Mouse (Mus musculus): ENCODE data around the gene Tmem204.
"Not testable (repeated sequence)": the region's sequence is repeated elsewhere in the genome, so short reads cannot be mapped to it uniquely, and the experiment has no call there.

The Tmem204 gene

DNA sequence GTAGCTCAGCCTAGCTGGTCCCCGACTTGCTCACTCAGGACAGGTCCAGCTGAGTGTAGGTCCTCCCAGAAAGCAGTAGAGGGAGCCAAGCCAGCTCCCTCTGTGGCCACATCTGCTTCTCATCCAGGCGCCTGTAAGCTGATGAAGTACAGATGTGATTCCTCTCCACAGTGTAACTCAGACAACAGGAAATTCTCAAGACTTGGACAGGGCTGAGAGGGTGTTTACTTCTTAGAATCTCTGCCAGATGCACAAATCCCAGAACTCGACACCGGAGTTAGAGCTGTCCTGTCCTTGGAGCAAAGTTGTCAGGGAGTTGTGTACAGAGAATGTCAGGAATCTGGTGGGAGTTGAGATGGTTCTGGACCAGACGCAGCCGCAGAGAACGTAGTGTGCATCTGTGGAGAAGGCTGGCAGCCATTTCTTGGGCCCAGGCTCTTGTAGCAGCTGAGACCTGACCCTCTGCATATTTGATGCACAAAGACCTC lies at the start of gene Tmem204:
Gene Tmem204, minus strand, starts transcription at position 148 of the 488 bp plus-strand sequence.
- DNase-seq (ENCODE audit: low read depth): no peak

DNA sequence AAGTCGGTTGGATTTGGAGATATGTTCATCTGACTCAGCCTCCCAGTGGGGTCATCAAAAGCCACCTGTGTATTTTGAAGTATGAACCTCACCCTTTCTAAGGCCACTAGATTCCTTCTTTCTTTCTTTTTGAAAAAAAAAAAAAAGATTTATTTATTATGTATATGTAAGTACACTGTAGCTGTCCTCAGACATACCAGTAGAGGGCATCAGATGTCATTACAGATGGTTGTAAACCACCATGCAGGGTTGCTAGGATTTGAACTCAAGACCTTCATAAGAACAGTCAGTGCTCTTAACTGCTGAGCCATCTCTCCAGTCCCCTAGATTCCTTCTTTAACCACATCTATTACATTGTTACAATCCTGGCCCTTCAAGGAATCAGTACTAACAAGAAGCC lies 46.7 kb upstream of the Tmem204 start:
- peak; percentile 54 for DNase-seq (ENCODE audit: low read depth)

GRCm38 (mm10) chr17:25127681-25128080 lies 44.3 kb upstream of the Tmem204 start:
- DNase-seq (ENCODE audit: low read depth): no peak

DNA sequence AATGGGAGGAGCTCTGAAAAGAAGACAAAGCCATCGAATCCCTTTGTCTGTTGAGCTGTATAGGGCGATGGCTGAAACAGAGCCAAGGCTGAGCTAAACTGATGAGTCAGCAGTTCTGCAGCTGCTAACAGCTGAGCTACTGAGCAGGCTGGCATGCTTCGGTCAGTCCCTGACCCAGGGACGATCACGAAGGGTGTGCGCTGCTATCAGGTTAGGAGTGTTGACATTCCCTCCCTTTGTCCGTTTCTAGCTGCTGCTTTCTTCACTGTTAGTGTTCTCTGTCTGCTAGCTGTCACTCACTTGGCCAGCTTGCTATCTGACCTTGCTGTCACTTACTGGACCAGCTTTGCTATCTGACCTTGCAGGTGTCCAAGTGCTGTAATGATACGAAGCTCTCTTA lies 43.7 kb upstream of the Tmem204 start:
- DNase-seq (ENCODE audit: low read depth): no peak

- DNase-seq (ENCODE audit: low read depth): not testable (repeated sequence)
Measured at GRCm38 (mm10) chr17:25125442-25126060, 42.2 kb upstream of the Tmem204 start.

GRCm38 (mm10) chr17:25123979-25124378 lies 40.6 kb upstream of the Tmem204 start:
- DNase-seq (ENCODE audit: low read depth): peak; percentile 66

GRCm38 (mm10) chr17:25120406-25120805 lies 37.0 kb upstream of the Tmem204 start, which contains the start of gene Ptx4:
TSS of gene Ptx4 (plus strand) at chr17:25120760.
- no peak for DNase-seq (ENCODE audit: low read depth)

DNA sequence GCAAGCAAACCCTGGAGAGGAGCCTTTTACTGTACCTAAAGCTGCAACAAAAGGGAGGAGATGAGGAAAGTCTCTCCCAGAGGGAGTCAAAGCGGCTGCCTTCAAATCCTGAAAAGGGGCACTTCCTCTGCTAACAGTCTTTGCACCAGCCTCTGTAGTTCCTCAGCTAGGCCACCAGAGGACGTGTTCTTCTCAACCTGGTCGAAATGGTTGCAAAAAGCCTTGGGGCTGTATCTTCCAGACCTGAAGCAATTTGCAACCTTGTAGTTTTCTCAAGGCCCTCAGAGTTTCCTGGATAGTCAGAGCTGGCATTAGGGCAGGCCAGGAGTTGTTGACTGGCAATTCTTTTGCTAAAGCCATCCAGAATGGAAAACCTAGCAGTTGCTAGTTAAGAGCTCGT lies 33.9 kb upstream of the Tmem204 start:
- DNase-seq (ENCODE audit: low read depth): peak; percentile 51

- peak; percentile 94 for DNase-seq (ENCODE audit: low read depth)
Measured at GRCm38 (mm10) chr17:25115664-25116432, 32.5 kb upstream of the Tmem204 start, which contains the start of gene Telo2. TSS of gene Telo2 (minus strand) at chr17:25115967.

- no peak for DNase-seq (ENCODE audit: low read depth)
Measured at GRCm38 (mm10) chr17:25114908-25115645, 31.7 kb upstream of the Tmem204 start.

DNA sequence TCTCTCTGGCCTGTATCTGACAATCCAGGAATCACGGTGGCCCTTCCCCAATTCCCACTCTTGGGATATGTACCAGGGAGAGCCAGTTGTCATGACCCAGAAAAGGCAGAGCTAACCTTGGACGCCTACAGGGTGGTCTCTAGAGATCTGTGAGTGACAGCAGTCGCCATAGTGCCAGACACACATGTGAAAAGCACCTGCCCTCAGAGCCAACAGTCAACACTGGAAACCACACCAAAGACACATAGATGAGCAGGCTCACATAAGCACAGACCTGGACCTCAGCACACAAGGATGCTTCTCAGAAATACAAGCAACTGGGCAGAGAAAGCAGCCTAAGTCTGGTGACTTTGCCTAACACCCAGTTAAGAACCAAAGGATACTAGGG lies 29.0 kb upstream of the Tmem204 start:
- DNase-seq (ENCODE audit: low read depth): no peak

- DNase-seq (ENCODE audit: low read depth): no peak
Measured at GRCm38 (mm10) chr17:25111739-25112422, 28.5 kb upstream of the Tmem204 start.

- no peak for DNase-seq (ENCODE audit: low read depth)
Measured at GRCm38 (mm10) chr17:25111220-25111619, 27.8 kb upstream of the Tmem204 start.

GRCm38 (mm10) chr17:25110590-25110989 lies 27.2 kb upstream of the Tmem204 start:
- no peak for DNase-seq (ENCODE audit: low read depth)

DNA sequence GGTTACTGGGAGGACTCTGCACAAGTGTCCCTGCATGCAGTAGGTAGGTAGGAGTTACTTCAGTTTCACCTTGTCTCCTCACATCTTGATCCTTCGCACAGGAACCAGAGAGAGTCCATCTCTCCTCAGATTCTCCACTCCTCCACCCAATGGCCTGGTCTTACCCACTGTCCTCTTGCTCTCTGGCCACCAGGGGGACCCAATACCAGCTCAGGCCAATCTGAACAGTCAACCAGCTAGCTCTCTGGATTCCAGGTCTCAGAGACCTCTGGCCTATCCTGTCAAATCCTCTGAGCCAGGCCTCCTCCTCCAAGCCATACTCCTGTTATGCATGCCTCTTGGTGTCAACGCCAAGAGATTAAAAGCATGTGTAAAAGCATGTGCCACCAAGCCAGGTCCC lies 26.2 kb upstream of the Tmem204 start:
- peak; percentile 33 for DNase-seq (ENCODE audit: low read depth)

- no peak for DNase-seq (ENCODE audit: low read depth)
Measured at GRCm38 (mm10) chr17:25107786-25108185, 24.4 kb upstream of the Tmem204 start.

DNA sequence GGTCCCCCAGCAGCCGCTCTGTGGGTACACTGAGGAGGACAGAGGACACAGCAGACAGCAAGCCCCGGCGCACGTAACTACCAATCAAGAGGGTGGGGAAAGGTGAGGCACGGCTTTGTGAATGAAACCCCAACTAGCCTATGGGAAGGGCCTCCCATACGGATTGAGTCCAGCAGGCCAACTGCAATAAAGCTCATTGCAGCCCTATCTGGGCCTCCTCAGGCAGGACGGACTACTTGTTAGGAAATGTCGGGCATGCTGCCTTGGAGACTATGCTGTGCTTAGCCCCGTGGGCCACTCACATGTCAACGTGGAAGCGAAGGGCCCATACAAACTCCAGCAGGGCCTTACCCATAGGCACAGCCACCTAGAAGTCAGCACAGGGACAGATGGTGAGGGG lies 17.9 kb upstream of the Tmem204 start:
- DNase-seq (ENCODE audit: low read depth): no peak

DNA sequence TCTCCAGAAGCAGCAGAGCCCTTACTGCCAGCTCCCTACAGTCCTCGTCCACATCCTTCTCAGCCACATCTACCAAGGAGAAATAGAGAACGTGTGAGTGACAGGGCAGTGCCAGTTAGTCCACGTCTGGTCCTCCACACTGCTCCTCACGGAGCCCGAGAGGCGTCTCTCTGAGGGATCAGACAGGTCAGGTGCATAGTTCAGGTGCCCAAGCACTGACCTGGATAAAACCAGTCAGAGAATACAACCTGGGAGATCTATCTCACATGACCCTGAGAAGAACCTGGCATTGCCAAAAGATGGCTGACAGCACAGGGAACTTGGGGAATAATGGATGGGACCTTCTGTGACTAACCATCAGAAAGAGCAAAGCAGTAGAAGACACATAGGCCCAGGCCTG lies 16.7 kb upstream of the Tmem204 start:
- no peak for DNase-seq (ENCODE audit: low read depth)

GRCm38 (mm10) chr17:25096221-25096620 lies 12.8 kb upstream of the Tmem204 start:
- DNase-seq (ENCODE audit: low read depth): no peak

DNA sequence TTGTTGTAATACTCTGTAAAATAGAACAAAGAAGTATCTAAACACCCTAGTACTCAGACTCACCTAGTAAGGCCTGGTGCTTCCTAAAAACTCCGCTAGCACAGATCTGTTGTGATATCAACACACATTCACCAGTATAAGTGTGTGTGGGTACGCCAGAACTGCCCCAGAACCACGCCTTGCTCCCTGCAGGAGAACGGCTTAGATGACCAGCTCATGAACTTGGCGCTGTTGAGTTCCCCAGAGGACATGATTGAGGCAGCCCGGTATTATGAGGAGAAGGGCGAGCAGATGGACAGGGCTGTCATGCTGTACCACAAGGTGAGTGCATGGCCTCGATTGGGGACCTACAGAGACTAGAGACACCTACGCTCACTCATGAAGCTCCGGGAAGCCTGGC lies 7.1 kb upstream of the Tmem204 start:
- DNase-seq (ENCODE audit: low read depth): no peak

- no peak for DNase-seq (ENCODE audit: low read depth)
Measured at GRCm38 (mm10) chr17:25089158-25089557, 5.8 kb upstream of the Tmem204 start.

DNA sequence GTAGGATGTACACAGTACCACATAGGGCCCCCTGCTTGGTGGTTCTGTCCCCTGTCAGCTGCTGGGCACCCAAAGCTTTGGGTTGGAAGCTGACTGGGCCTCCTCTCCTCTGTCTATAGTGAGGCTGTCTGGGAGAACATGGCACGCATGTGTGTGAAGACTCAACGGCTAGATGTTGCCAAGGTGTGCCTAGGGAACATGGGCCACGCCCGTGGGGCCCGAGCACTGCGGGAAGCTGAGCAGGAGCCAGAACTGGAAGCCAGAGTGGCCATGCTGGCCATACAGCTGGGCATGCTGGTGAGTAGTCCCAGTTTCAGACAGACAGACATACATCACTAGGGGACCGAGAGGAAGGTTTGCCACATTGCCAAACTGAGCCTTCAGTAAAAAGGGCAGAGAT lies 3.3 kb upstream of the Tmem204 start:
- DNase-seq (ENCODE audit: low read depth): no peak
